Mouse (Mus musculus): Measurements from ENCODE around the gene Gm15262.

DNA sequence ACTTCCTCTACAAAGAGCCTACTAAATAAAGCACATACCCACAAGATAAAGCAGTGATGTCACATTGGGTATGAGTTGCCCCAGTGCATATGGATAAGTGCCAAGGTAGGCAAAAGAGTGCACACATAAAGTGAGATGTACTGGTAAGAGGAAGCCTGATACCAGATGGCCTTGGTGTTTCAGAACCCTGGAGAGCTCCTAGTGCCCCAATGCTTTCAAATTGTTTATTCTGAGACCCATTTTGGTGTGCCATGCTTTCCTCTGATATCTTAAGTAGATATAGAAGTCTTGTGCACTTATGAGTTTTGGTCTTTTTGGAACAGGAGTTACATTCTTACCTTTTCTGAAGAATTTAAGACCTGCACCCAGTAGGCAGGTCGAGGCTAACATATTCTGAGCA is 88.3 kb downstream of the Gm15262 start:
- TF ChIP-seq POLR2A (IDR thresholded peaks at IDR 0.05; ENCODE audit: insufficient read depth, low read depth, low read length) (no peak), CTCF (IDR thresholded peaks at IDR 0.05; ENCODE audit: insufficient read depth, low read depth, low read length) (no peak)

All from olfactory bulb, adult 2 months (tissue).